Mouse (Mus musculus): Measurements from ENCODE around the gene Sema6d.

DNA sequence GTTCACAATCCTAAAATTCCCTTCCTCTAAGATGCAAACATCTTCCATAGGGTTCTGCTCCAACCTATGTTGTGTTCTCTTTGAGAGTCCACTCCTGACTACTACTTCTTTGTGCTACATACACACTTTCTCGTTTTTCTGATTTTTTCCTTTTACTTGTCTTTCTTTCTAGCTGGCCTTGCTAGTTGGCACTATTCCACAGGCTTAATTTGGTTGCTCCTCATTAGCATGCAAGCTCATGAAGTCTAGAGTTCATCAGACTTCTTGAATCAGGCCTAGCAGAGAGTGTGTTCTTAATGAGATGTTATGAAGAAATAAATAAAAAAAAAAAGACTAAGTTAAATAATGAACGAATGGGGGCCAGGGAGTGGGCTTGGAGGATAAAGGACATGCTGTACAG lies 368.3 kb downstream of the Sema6d start:
- TF ChIP-seq CTCF (IDR thresholded peaks at IDR 0.05; ENCODE audit: insufficient read depth, low read length) (no peak), POLR2A (IDR thresholded peaks at IDR 0.05; ENCODE audit: borderline replicate concordance, extremely low read depth, low read depth, low read length) (no peak)

Measured in lung, adult 2 months (tissue).